Mouse (Mus musculus) c-Kit-positive CD71-positive TER-119-negative erythroid progenitor cells, embryonic 14.5 days (primary cell): Measurements from ENCODE around the gene Nav2.

Source experiments
- DNase-seq: peaks from one replicate; pipeline ENCODE4 v3.0.0-alpha.2; 2013; ENCODE audit warnings: low read depth

Nav2 gene

DNA sequence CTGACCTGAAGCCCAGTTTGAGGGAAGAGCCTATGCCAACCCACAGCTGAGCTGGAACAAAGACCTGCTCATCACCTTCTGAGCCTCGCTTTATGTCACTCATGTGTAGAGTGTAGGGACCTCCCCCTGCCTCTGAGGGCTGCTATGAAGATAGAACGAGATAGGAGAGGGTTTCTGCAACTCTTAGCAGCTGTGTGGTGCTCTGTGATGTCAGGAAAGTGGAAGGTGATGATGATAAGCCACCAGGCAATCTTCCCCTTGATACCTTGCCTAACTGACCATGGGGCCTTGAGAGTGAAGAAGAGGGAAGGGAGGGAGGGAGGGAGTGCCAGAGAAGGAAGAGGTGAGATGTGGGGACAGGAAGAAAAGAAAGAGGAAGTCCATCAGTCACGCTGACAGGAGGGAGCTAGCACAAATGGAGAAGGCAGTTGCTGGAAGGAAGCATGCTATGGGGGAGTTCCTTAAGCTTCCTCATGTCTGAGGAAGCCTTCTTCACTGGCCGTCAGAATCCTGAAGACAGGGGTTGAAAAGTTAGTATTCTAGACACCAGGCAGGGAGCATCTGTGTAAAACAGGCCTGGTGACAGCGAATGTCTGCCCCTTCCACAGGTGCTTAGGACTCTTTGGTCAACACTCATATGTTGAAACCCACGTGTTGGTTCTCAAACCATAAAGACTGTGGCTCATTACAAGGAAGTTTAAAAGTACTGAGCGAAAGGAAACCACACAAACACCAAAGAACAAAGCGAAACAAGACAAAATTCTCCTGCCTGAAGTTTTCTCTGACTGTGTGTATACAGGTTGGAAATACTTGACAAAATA lies at the start of gene Nav2:
Nav2 (plus strand) TSS at position 196 of the 821 bp plus-strand sequence.
- no peak for DNase-seq

DNA sequence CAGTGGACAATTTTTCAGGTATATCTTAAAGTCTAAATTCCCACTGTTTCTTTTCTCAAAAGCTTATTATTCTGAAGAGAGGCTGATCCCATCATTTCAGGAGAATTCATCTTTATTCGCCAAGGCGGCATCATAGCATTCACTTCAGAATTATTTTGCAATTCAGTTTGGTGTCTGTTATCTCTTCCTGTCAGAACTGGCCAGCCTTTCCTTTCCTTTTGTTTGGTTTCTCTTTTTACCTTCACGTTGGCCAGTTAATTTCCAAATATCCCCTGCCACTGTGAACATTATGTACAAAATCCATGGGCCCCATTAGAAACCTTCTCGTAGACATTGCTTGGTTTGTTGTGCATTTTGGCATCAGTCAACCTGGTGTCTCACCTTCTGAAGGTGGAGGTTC lies 49.2 kb upstream of the Nav2 start:
- DNase-seq, result no peak

DNA sequence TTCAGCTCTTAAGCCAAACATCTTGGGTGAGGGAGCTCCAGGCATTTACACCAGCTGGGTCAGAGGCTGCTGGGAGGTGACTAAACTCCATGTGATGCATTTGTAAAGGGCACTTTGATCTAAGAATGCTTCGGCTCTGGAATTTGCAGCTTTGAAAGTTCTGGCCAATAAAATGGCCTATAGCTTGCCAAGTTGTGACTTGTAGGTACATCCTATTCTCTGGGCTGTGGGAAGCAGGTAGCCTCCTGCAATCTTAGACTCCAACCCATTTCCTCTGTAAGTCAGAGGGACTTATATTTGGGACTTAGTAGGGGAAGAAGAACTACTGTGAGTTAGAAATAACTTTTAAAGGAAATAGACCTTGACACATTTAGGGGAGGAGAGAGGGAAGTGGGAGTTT lies 47.6 kb upstream of the Nav2 start:
- DNase-seq, result no peak

DNA sequence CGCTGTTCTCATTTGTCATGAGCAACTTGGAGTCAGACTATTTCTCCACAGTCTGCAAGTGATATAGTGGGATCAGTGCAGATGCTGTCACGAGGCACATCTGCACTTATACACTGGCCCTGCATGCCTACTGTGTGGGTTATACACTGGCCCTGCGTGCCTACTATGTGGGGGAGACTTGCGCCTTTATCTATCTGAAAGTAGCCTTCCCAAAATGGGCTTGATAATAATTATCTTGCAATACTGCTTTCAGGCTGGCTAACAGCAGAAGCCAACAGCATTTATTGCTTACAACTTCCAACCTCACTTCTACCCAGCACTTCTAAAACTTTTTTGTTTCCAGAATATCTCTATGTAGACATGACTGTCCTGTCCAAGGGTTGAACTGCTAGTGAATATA lies 46.7 kb upstream of the Nav2 start:
- no peak for DNase-seq

DNA sequence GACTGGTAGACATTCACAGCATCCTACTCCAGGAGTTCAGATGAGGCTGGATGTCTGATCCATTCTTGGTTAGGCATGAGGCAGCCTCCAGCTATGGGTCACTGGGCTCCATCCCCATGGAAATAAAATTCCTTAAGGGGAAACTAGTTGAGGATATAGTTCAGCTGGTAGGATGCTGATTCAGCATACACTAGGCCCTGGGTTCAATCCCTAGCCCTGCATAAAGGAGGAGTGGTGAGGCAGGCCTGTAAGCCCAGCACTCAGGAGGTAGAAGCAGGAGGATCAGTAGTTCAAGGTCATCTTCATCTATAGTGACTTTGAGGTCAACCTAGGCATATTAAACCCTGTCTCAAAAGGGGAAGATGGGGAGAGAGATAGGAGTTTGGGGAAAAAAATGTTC lies 44.3 kb upstream of the Nav2 start:
- DNase-seq, result no peak

DNA sequence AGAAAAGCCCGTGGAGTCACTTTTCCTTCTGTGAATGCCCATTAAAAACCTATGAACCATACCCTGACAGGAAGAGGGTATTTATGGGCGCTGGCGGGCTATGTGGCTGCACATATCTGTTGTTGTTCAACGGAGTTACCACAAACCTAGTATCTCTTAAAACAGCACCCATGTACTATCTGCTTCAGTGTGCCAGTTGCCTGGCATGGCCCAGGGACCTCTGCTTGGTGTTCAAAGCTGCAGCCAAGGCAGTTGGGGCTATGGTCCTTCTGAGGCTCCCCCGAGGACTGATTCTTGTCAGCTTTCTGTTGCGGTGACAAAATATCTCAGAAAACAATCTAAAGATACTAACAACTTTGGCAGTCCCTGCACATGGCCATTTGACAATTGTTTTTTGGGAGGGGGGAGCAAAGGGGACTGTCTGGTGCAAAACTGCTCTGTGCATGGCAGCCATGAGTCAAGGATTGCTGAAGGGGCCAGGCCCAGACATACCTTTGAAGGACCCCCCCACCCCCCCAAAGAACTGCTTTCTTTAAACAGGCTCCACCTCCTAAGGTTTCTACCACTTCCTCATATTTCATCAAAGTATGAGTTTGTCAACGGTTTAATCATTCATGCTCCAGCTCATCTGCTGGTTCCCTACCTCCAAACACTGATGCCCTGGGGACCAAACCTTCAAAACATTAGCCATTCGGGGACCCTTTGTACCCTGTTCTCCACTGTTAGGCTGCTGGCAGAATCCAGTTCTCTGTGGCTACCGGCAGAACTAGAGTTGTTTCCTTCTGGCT lies 43.7 kb upstream of the Nav2 start:
- no peak for DNase-seq

DNA sequence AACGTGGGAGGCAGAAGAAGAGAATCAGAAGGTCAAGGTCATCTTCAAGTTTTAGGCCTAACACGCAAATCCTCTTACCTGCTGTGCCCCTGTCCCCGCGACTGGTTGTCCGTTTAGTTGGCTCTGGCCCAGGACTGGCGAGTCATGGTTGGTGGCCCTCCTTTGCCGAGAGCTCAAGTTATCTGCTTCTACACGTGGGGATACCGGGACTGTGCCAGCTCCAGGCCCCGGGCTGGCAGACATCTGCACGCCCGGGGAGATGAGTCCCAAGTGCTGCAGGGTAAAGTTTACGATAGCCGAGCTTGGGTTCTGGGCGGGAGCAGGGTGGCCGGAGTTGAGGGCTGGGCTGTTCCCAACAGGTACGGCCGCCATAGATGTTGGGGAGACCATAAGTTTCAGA lies 40.9 kb upstream of the Nav2 start:
- no peak for DNase-seq

DNA sequence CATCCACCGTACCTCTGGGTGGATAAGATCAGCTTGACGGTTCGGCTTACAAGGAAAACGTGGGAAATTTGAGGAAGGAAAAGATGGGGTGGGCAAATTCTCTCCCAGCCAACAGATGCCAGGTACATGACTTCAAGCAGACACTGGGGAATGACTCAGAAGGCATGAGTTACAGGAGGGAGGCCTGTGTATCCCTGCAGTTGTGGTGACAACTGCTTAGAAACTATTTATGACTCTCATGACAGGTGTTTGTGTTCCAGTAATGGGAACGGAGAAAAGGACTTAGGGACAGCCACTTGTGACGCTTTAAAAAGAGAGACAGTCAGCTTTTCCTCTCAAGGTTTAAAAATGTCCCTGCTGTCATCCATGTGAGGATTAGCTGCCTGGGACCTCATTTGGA lies 38.4 kb upstream of the Nav2 start:
- no peak for DNase-seq

DNA sequence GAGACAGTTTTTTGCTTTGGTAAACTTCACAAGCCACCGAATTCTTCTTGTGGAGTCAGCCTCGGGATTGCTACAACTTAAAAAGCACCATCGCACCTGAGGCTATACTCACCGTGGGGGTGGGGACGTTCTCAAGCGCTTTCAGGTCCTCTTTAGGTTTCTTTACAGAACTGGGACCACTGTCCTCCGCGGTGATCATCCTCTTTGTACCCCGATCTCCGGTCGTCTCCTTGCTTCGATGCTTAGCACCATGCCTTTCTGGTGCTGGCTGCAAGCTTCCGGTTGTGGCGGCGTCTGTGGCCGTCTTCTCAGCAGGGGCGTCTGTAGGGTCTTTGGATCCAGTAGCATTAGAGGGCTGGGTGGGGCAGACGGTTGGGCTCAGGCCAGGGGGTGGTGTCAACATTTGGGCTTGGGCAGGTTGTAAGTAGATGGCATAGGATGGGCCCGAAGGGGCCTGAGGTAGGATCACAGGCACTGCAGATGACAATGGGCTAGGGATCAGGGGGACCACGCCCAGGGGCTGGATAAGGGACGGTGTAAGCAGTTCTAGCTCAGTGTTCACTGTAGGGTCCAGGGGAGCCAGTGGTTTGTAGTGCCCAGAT lies 37.8 kb upstream of the Nav2 start:
- DNase-seq, result no peak

DNA sequence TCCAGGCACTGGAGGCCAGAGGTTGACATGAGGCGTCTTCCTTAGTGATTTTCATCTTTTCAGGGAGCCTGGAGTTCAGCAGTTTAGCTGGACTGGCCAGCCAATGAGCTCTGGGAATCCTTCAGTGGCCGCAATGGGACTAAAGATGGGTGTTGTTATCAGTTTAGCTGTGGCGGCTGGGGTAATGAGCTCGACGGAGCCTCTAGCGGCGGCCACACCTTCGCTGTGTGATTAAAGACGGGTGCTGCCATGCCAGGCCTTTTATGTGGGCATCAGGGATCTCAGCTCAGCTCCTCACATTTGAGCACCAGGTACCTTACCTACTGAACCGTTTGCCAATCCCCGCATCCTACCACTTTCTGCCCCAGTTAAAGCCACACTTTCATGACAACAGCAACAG lies 37.2 kb upstream of the Nav2 start:
- no peak for DNase-seq

DNA sequence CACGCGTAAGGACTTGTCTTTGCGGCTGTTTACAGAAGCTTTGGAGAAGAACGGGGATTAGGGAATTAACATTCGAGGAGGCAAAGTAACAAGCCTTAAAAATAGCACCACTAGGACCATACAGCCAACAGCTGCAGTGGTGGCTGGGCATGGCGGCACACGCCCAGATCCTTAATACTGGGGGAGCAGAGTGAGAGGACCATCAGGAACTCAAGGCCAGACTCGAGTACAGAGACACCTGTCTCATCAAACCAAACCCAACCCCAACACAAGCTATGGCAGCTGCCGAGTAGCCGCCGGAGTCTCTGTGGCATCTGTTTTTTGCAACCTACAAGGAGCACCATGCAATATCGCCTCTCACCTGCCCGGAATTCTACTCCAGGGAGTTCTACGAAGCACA lies 33.4 kb upstream of the Nav2 start:
- DNase-seq, result no peak

DNA sequence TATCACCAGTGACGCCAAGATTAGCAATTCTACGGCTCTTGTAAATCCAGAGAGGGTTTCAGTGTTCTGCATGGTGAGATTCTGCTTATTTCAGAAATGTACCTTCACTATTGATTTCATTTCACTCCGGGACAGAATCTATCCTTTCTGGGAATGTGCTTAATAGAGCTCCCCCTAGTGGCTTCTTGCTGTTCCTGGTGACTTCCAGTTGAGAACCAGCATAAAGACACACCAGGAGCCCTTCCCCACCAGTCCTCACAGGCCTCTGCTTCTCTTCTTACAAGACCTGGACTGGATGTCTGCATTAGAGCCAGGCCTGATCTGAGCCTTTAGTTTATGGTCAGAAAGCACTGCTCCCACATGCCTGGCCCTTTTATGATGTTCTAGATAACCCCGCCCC lies 32.0 kb upstream of the Nav2 start:
- DNase-seq, result peak; percentile 50

DNA sequence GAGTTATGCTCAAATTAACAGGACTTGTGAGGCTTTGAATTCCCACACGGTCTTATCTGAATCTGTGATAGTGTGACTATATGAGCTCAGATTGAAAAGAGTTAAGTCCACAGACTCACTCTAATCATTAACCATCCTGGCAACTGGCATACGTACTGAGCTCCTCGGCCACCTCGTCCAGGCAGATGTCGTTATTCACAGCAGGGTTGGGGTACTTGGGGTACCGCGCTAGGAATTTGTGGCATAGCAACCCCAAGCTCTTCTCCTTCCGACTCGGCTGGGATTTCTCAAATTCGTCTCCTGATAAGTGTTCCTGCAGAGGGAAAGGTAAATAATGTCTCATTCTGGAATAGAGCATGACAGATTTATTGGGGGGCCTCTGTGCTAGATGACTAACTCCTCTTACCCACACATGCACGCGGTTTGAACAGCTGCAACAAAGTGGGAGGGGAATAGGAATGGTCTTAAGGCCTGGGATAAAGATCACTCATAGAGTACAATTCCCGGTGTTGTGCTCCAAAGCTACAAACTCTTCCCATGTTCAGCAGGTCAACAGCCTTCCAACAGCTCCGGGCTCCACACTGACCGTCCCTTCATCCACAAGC lies 30.6 kb upstream of the Nav2 start:
- DNase-seq, result no peak

DNA sequence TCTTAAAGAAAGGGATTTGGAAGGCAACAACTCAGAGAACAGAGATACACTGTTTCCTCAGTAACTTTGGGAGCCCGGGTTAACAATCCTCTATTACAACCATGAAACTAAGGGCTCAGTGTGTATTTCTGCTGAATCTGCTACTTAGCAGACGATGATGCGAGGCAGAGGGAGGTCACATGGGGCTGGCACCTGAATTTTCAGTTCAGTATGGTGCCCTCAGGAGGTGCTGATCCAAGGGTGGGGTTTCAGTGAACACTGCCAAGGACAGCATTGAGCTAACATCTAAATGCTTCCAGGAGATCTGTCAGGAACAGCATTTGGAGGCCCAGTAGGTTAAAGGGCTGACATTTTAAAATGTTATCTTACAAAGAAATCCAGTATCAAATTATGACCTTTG lies 28.9 kb upstream of the Nav2 start:
- no peak for DNase-seq

DNA sequence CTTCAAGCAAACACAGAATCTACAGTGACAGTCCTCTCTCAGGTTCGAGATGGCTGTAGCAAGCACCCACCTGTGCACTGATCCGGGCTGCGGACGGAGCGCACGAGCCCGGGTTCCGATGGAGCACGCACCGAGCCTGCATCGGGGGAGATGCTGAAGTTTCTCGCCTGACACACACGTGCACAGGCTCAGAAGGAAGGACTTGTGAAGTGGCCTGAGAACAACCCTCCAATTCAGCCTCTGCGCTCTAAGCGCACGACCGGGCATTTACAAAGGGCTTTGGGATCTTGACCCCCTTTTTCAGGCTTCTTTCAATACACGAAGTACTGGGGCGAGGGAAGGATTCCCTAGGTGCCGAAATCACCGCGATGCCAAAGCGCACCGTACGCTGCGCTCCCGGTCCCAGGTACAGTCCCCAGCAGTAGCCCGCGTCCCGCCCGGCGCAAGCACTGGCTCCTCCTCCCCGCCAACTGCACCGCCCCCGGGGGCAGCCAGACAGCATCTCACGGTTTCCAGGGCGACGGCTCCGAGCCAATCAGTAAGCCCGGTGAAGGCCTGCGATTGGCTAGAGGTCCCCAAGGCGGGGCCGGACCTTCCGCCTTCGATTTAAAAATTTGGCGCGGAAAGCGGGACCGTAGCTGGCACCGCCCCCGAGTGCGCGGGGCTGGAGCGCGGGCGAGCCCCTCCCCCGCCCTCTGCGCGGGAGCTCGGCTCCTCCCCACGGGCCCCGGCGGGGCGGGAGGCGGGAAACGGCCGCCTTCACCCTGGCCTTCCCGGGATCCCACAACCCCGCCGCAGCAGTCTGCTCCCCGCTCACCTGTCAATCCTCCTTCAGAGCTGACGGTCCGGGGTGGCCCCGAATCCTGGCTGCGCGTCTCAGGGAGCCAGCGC lies 27.7 kb upstream of the Nav2 start:
- DNase-seq, result peak; percentile 98

DNA sequence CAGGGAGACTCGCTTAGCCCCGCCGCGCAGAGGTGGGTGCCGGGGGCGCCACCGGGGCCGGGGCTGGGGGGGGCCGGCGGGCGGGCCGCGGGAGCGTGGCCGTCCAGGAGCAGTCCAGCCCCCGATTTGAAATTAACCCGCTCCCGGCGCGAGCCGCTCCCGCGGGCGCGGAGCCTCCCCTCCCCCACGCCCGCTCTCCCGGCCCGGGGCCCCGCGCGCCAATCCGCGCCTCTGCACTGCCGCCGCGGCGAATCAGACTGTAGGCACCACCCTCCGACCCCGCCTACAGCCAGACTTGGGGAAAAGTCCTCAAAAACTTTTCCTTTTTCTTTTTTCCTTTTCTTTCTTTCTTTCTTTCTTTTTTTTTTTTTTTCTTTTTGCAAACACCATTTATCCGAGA lies 27.0 kb upstream of the Nav2 start, which contains the start of gene E2f8:
E2f8 (minus strand) TSS at position 111 of the 400 bp plus-strand sequence.
- DNase-seq, result peak; percentile 65

DNA sequence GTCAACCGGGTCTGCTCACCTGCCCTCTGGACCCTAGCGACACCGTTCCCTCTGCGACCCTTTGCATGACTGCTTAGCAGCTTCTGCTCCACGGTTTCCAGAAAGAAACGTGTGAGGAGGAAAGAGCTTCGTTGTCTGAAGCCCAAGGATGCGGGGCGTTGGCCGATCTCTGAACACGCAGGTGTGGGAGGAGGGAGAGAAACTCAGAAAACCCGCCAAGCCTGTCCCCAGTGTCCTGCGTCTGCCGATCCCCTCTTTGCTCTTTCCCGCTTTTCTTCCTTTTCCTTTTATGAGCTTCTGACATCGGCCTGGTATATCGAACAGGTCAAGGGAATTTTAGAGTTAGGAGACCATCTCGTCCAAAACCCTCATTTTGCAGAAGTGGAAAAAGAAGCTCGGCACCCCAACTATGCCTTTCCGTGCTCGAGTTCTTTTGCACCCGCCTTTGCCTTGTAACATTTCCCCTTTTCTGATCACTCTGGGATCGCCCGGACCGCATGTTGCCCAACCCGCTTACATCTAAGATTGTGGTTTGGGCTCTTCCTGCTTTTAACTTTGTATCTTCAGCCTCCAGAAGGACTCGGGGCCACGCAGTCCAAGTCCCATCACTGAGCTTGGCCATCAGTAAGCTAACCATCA lies 26.4 kb upstream of the Nav2 start:
- no peak for DNase-seq

DNA sequence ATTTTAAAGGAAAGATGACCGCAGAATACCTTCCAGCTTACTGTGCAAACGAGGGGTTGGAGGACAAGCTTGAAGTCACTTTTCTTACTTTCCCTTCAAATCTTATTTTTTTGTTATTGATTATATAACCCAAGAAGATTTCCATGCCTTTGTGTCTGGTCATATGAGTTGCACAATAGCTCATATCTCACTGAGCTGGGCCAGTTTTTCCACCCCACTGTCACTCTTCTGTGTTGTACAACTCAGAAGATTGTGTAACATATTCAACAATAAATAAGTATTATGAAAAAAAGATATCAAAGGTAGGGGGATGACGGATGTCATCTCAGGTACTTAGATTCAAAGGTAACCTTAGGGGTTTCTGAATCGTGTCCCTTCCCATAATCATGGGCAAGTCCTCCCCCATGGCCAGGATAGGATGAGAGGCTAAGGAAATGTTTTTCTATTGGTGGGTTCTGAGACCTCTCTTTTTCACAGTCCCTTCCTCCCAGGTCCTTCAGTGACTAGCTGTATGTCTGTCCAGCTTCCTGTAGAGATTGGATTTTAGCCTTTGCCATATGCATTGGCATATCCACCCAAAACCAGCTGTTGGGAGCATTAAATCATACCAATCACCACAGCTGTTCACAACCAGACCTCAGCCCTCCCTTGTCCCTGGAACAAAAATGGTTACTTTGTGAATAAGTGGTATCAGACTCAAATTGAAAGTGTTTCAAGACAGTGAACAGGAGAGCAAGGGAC lies 24.8 kb upstream of the Nav2 start:
- no peak for DNase-seq

DNA sequence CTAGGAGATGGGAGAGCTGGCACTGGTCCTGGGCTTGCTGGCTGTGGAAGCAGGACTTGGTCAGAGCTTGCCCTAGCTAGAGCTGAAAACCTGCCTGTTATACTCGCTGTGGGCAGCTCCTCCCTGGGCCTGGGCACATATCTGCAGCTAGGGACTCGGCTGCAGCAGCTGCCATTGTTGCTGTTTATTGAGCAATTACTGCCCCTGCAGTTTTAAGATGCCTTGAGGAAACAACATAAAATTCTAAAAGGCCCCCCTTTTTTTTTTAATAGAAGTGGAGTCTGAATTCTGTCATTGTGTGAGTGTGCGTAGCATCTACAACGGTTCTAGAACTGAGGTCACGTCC lies 24.3 kb upstream of the Nav2 start:
- DNase-seq, result no peak

DNA sequence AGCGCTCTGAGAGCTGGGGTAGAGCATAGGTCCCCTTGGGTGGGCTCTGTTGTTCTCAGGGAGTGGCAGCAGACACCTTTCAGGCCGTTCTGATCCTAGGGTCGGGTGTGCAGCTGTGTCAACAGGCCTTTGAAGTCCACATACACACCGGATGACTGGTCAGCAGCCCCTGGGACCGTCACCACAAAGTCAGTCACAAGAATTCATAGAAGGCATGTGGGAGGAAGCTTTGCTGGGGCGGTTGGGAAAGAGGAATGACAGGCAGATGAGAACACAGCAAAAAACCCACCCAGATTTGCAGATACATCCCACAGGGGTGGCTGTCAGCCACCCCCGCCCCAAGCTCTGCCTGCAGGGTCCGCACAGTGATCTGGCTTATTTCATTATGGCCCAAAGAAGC lies 20.5 kb upstream of the Nav2 start:
- DNase-seq, result no peak

DNA sequence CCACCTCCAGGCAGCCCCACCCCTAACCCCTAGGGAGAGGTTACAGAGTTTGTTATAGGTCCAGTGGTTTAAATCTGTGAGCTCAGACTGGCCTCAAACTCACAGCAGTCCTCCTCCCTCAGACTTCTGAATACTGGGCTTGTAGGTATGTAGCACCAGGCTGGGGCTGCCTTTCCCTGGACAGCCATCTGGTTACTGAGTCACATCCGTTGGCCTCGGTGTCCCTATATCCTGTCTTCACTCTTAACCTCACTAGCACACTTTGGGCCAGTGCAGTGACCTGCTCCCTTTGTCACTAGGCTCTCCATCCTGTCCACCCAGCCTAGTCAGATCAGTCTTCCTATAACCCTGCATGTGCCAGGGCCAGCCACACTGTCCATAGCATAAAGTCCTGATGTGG lies 19.8 kb upstream of the Nav2 start:
- DNase-seq, result no peak
